ENCODE assay signal across 8 mouse cellular contexts in genomic region chr14:118616698-118617311, GRCm38 (mm10).
DNase-seq lines count a peak whose midpoint lies in the region; ATAC-seq lines count a peak whose summit lies in the region.

No protein-coding gene starts in this region.

- H3K4me1 ChIP-seq in heart, embryonic 10.5 days = peaks cover 15% of the 10 kb centered on the region

- intact Hi-C loops in heart, postnatal 14 days (cut with DNase I) = loop anchor here (1.0 to 5.0 kb wide), 3 partner anchors 85 to 198 kb away; no protein-coding TSS in a partner anchor

- H3K9me3 ChIP-seq in heart, embryonic 10.5 days = no peaks in the 10 kb centered on the region

- peak; percentile 47 for DNase-seq in heart, adult 8-10 months (ENCODE audit: low spot score)
- no peak for DNase-seq in heart, embryonic 10.5 days (ENCODE audit: low spot score)
- DNase-seq in adrenal gland, adult (ENCODE audit: inconsistent age in 2 of 2, low spot score in 1 of 2) = peak; percentile 51 to 86
- peak; percentile 44 to 64 for DNase-seq in heart, postnatal 14 days
- DNase-seq in layer of hippocampus, adult 9-10 months (ENCODE audit: low spot score) = peak; percentile 53
- peak; percentile 21 to 26 for DNase-seq in right cerebral cortex, postnatal 36 days (ENCODE audit: low spot score in 2 of 2)

- H3K27me3 ChIP-seq in heart, embryonic 10.5 days (ENCODE audit: insufficient read depth, poor library complexity, severe bottlenecking) = no peaks in the 10 kb centered on the region

- no peak overlapping the region for H3K4me3 ChIP-seq in heart, embryonic 10.5 days

- peak; percentile 78 for ATAC-seq in common myeloid progenitor, adult 5-6 weeks (replicated peaks; ENCODE audit: low read depth, poor library complexity, severe bottlenecking)
- peak; percentile 75 for ATAC-seq in megakaryocyte-erythroid progenitor cell, adult 5-6 weeks (replicated peaks; ENCODE audit: low FRiP score, low TSS enrichment, poor library complexity, severe bottlenecking)

- 70% methylated on average over 12 of the region's 12 CpGs for WGBS in heart, embryonic 10.5 days

- no peak overlapping the region for H3K27ac ChIP-seq in heart, embryonic 10.5 days

- H3K36me3 ChIP-seq in heart, embryonic 10.5 days = no peaks in the 10 kb centered on the region
